Mouse (Mus musculus) B cell, adult 62 days (primary cell): ENCODE measurements around the gene Prl2c5. TPM values are rescaled to one million over a fixed set of nuclear protein-coding genes. Genes with fewer than 3 reads are reported as not detected.

Source experiments
- total RNA-seq: library from RNA; stranded (reverse); gene quantifications from 4 replicates; pipeline ENCODE4 v1.2.4, GENCODE M21; 2023

Prl2c5 gene
- total RNA-seq, result not detected in 4 replicates

GRCm38 (mm10) chr13:13182415-13182814 is at the start of gene Prl2c5:
Gene Prl2c5 (plus strand): TSS chr13:13182715.

Other genes starting within 250 kb of the Prl2c5 start
- not detected in 4 replicates for gene Prl2c2, start 177.3 kb upstream of the Prl2c5 start, total RNA-seq
- gene Gpr137b, start 211.3 kb downstream of the Prl2c5 start, total RNA-seq, result 48.9 to 67.2 TPM (median 55.6 TPM) in 4 replicates